9 mouse cellular contexts compared by ENCODE assay signal in the genomic region with DNA sequence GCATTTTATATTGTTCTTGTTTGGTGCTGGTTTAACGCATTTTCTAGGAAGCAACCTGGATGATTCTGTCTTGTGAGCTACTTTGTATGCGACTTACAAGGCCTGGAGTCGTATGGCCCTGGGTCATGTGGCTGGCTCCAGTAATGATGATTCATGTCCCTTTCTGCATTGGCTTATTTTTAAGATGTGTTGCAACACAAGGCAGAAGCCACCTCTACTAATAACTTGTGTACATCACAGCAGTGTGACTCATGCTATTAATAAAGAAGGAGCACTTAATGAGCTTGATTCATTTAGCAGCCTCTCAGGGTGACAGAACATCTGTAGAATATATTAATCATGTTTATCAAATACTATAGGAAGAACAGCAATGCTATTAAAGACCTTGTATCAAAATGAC.
"Had no signal": no experiment of that assay in that cellular context is flagged by ENCODE, and none has a peak within 500 bp of the region (broad histone marks: within the 10 kb centered on the region; RNA-seq: fewer than 3 reads in every experiment).

No protein-coding gene starts in this region.

- H3K4me3 ChIP-seq: limb, embryonic 13.5 days; midbrain, embryonic 12.5 days had no signal

- ATAC-seq: midbrain, embryonic 16.5 days had no signal

- DNase-seq: kidney, postnatal 14 days; left cerebral cortex, postnatal 4 days; lung, adult 18-20 months; thymus, postnatal 4 days had no signal

- H3K27me3 ChIP-seq: limb, embryonic 13.5 days; midbrain, embryonic 12.5 days had no signal

- H3K36me3 ChIP-seq: limb, embryonic 13.5 days; midbrain, embryonic 12.5 days had no signal

- H3K27ac ChIP-seq: limb, embryonic 13.5 days; liver, embryonic 14.5 days; midbrain, embryonic 12.5 days; stomach, postnatal 0 days had no signal

- H3K4me2 ChIP-seq: limb, embryonic 13.5 days; midbrain, embryonic 12.5 days had no signal

- H3K9ac ChIP-seq: limb, embryonic 13.5 days; liver, embryonic 14.5 days; midbrain, embryonic 12.5 days had no signal

- H3K9me3 ChIP-seq: limb, embryonic 13.5 days; midbrain, embryonic 12.5 days had no signal

- H3K4me1 ChIP-seq: limb, embryonic 13.5 days; midbrain, embryonic 12.5 days had no signal
